Mouse (Mus musculus): ENCODE results near the gene Casq2. TPM values are rescaled to one million over a fixed set of nuclear protein-coding genes. Genes with fewer than 3 reads are reported as not detected.

Gene Casq2
- polyA plus RNA-seq, 1 experiment from 2014 or later, result 13.5 TPM

DNA sequence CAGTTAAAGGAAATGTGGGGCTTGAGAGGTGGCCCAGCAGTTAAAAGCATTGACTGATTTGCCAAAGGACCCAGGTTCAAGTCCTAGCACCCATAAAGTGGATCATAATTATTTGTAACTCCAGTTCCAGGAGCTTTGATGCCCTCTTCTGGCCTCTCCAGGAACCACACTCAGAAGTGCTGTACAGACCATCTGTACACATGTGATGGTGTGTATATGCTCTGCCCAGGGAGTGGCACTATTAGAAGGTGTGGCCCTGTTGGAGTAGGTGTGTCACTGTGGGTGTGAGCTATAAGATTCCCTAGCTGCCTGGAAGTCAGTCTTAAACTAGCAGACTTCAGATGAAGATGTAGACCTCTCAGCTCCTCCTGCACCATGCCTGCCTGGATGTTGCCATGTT, 34.7 kb downstream of the Casq2 start:
- Histone ChIP-seq H3K9me3 (no peaks in the 10 kb centered on the region), H3K27ac (no peak overlapping the region), H3K4me2 (no peak overlapping the region), H3K4me3 (no peak overlapping the region), H3K9ac (no peak overlapping the region), H3K4me1 (no peaks in the 10 kb centered on the region), H3K36me3 (no peaks in the 10 kb centered on the region), H3K27me3 (no peaks in the 10 kb centered on the region)
- ATAC-seq (ENCODE audit: borderline replicate concordance, extremely low read depth, low FRiP score, low TSS enrichment), result no peak

DNA sequence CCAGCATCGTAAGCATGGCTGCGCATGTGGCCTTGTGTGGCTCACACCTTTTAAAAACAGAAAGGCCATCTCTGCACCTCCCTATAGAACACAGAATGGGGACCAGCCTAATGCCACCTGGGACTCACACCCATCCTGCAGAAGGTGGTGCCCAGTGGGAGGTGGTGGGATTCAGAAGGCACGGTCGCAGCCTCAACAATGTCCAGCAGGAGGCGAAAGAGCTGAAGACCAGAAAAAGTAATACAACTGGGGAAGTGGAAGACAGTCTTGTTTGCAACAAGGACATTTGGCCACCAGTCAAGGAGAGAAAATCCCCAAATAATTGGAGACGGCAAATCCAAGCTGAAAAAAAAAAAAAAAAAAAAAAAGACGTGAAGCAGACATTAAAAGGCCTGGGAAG, 35.8 kb downstream of the Casq2 start:
- Histone ChIP-seq H3K9ac (no peak overlapping the region), H3K36me3 (no peaks in the 10 kb centered on the region), H3K4me3 (no peak overlapping the region), H3K27ac (no peak overlapping the region), H3K4me2 (no peak overlapping the region), H3K4me1 (no peaks in the 10 kb centered on the region), H3K27me3 (no peaks in the 10 kb centered on the region), H3K9me3 (no peaks in the 10 kb centered on the region)
- WGBS, result 72% methylated on average over 7 of the region's 7 CpGs
- ATAC-seq (ENCODE audit: borderline replicate concordance, extremely low read depth, low FRiP score, low TSS enrichment), result no peak

DNA sequence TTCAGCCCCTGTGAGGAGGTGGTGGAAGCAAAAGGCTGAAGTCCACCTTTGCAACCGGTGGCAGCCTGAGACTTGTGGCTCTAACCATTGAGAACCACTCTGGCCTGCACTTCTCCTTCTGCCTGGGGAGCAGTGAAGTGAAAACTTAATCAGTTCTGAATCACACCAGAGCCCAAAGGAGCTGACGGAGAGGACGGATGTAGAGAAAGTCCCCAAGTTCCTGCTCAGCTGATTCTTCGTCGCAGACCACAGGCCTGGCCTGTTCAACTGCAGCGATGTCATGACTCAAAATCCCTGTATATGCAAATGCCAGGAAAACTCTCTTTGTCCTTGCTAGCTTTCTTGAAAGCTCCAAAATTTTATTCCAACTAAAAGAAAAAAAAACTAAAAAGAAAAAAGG, 37.4 kb downstream of the Casq2 start:
- H3K4me3 ChIP-seq, result no peak overlapping the region

DNA sequence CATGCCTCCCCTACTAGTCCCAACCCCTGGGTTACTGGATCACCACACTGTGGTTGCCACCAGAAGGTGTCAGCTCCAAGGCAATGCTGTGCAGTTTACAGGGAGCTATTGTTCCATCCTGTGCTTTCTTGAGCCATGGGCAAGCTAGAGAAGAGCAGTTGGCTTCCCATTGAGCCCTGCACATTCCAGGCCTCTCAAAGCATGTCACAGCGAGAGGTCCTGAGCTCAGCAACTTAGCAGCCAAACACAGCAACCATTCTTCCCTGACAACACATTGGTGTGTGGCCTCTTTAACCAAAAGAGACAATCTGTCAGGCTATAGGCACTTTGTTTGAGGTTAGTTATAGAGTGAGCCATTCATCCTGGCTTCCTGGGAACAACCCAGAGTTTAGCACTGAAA, 39.3 kb downstream of the Casq2 start:
- WGBS, result 39% methylated on average over 1 of the region's 1 CpGs
- H3K27me3 ChIP-seq, result no peaks in the 10 kb centered on the region
- no peaks in the 10 kb centered on the region for H3K9me3 ChIP-seq
- no peak for ATAC-seq (ENCODE audit: borderline replicate concordance, extremely low read depth, low FRiP score, low TSS enrichment)
- H3K36me3 ChIP-seq, result no peaks in the 10 kb centered on the region
- H3K27ac ChIP-seq, result no peak overlapping the region
- no peak overlapping the region for H3K4me2 ChIP-seq
- no peak overlapping the region for H3K4me3 ChIP-seq
- H3K4me1 ChIP-seq, result no peaks in the 10 kb centered on the region; the same call in 1 of the 2 replicates
- no peak overlapping the region for H3K9ac ChIP-seq

More for the DNA sequence above, 37.4 kb downstream of the Casq2 start:
- no peak overlapping the region for H3K27ac ChIP-seq
- H3K9me3 ChIP-seq, result no peaks in the 10 kb centered on the region
- no peaks in the 10 kb centered on the region for H3K27me3 ChIP-seq
- 78% methylated on average over 6 of the region's 6 CpGs for WGBS
- no peak for ATAC-seq (ENCODE audit: borderline replicate concordance, extremely low read depth, low FRiP score, low TSS enrichment)
- no peak overlapping the region for H3K4me2 ChIP-seq
- no peaks in the 10 kb centered on the region for H3K4me1 ChIP-seq
- H3K9ac ChIP-seq, result no peak overlapping the region
- no peaks in the 10 kb centered on the region for H3K36me3 ChIP-seq

DNA sequence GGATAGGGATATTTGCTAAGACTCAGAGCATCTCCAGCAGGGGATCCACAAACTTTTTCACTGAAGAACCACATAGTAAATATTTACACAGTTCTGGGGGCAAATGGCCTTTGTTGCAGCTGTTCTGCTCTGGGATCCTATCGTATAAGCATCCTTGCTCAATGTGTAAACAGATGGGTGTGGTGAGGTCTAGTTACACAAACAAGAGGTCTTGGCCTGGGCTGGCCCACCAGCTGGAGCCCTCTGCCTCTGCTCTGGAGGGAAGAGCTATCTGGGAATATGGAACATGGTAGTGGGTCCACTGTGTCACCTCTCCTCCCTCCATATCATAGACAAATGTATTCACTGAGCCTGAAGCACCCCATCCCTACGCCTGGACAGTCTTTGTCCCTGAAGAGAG, 40.9 kb downstream of the Casq2 start:
- Histone ChIP-seq H3K9ac (no peak overlapping the region), H3K4me2 (no peak overlapping the region), H3K36me3 (no peaks in the 10 kb centered on the region), H3K4me1 (peaks cover 2% of the 10 kb centered on the region; the same call in 1 of the 2 replicates), H3K9me3 (no peaks in the 10 kb centered on the region), H3K27me3 (no peaks in the 10 kb centered on the region), H3K27ac (no peak overlapping the region), H3K4me3 (no peak overlapping the region)
- 52% methylated on average over 2 of the region's 2 CpGs for WGBS
- ATAC-seq (ENCODE audit: borderline replicate concordance, extremely low read depth, low FRiP score, low TSS enrichment), result no peak

DNA sequence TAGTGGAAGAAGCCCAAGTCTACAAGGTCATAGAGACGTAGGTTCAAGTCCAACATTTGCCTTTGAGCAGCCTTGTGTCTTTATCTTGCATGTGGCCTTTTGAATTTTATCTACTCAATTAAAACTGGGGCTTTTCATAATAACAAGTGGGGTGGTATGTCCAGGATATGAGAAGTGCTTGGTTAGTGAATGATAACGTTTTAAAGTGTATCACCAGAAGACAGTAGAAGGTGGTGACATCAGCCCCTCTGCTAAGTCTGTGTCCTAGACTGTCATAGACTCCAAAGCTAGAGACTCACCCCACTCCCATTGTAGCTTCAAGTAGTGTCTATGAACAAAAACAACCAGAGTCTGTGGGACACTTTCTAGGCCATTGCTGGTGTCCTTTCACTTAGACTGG, 42.0 kb downstream of the Casq2 start:
- 93% methylated on average over 2 of the region's 2 CpGs for WGBS
- Histone ChIP-seq H3K9ac (no peak overlapping the region), H3K9me3 (no peaks in the 10 kb centered on the region), H3K4me2 (no peak overlapping the region), H3K4me1 (peaks cover 5% of the 10 kb centered on the region; the same call in 1 of the 2 replicates), H3K36me3 (no peaks in the 10 kb centered on the region), H3K27me3 (no peaks in the 10 kb centered on the region), H3K27ac (no peak overlapping the region), H3K4me3 (no peak overlapping the region)
- ATAC-seq (ENCODE audit: borderline replicate concordance, extremely low read depth, low FRiP score, low TSS enrichment), result no peak

DNA sequence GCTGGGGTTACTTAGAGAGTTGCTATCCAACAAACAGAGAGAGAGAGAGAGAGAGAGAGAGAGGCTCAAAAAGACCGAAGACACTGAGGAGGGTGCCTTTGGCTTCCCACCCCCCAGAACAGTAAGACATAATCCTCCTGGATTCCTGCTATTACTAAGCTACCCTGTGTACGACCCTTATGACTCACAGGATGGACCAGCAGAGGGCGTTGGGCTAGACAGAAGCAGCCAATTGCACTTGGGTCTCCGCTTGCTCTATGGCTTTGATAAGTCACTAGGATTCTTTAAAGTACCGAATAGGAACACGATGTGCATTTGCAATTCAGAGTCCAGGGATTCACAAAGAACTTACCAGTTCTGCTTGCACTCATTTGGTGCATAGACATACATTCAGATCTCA, 44.3 kb downstream of the Casq2 start:
- Histone ChIP-seq H3K27ac (no peak overlapping the region), H3K9me3 (no peaks in the 10 kb centered on the region), H3K4me3 (no peak overlapping the region), H3K36me3 (no peaks in the 10 kb centered on the region), H3K4me1 (peaks cover 10% of the 10 kb centered on the region), H3K27me3 (no peaks in the 10 kb centered on the region), H3K4me2 (no peak overlapping the region), H3K9ac (no peak overlapping the region)
- whole genome bisulfite sequencing, result 70% methylated on average over 6 of the region's 6 CpGs
- no peak for ATAC-seq (ENCODE audit: borderline replicate concordance, extremely low read depth, low FRiP score, low TSS enrichment)

DNA sequence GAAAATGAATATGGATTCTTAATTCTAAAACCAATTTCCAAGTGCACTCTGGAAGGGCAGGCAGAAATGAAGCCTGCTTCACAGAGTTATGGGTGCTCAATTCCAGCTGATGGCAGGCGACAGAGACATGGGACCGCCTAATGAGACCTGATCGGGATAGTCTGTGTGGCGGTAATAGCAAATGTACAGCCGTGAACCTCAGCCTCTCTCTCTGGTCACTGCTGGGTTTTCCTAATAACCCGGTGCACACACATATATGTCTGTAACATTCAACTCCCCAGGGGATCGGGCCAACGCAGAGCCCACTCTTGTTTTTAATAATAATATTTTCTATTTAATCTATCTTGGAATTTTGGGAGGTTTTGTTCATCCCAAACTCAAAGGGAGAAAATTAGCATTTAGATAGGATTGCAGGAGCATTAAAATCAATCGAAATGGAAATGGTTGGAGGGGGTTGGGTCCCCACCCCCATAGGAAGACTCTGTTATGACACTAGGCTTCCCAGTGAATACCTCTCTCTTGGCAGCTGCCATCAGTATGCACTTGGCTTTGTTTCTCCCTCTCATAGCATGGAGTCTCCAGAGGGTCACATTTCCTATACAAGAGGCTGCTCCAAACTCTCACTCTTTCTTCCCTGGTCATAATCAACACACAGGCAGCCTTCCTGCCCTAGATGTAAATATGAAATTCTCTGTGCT, 45.6 kb downstream of the Casq2 start:
- no peak overlapping the region for H3K4me3 ChIP-seq
- H3K9me3 ChIP-seq, result no peaks in the 10 kb centered on the region
- no peak for ATAC-seq (ENCODE audit: borderline replicate concordance, extremely low read depth, low FRiP score, low TSS enrichment)
- H3K9ac ChIP-seq, result no peak overlapping the region
- no peak overlapping the region for H3K27ac ChIP-seq
- no peaks in the 10 kb centered on the region for H3K36me3 ChIP-seq
- H3K4me1 ChIP-seq, result peaks cover 22% of the 10 kb centered on the region
- H3K27me3 ChIP-seq, result no peaks in the 10 kb centered on the region
- WGBS, result 87% methylated on average over 9 of the region's 9 CpGs
- no peak overlapping the region for H3K4me2 ChIP-seq

DNA sequence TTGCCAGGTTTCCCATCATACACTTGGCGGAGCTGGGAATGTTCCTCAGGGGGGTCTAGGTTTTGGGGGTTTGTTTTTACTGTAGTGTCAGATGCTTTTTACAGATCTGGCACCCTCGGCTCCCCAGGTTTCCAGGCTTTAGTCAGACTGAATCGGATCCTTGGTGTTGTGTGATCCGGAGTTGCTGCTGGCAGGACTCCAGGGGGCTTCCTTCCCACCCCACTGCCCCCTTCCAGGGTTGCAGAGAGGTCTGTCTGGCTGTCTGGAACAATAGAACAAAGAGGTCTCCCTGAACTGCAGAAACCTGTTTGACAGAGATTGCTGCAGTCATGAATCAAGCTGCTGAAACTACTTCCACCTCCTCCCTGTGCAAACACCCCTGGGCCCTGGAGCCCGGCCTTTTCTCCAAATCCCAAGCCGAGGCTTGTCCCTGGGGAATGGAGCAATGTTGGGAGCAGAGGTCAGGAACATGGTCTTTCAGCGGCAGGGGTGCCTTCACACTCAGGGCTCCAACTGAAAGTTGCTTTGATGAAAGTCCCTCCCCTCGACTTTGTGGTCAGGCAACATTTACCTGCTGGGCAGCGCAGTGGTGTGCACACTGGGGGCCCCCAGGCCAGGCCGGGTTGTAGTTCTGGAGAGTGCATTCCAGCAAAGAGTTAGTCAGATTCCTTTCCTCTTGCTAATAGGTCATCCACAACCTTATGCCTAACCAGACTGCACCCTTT, 49.3 kb downstream of the Casq2 start:
- Histone ChIP-seq H3K4me2 (peak overlapping the region; percentile 29; the same call in 1 of the 2 replicates), H3K27ac (peak overlapping the region; percentile 92), H3K27me3 (no peaks in the 10 kb centered on the region), H3K4me1 (peaks cover 25% of the 10 kb centered on the region), H3K9me3 (no peaks in the 10 kb centered on the region), H3K36me3 (no peaks in the 10 kb centered on the region), H3K4me3 (no peak overlapping the region), H3K9ac (no peak overlapping the region)
- peak; percentile 69 for ATAC-seq (ENCODE audit: borderline replicate concordance, extremely low read depth, low FRiP score, low TSS enrichment)
- 14% methylated on average over 10 of the region's 10 CpGs for whole genome bisulfite sequencing

DNA sequence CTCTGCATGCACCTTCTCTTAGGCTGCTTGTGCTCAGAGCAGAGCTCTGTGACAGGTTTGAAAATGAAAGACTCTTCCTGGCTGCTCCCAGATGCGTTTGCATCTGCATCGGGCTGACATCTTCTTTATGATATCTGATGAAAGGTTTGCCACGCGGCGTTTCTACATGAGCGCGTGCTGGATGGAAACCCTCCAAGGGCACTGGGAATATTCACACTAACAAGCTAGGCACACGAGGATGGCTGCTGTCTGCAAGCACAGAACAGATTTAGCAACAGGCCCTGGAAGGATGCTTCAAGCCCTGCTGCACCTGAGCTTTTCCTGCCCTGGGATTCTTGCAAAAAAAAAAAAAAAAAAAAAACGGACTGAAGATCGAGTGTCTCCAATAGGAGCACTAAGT, 50.9 kb downstream of the Casq2 start:
- WGBS, result 58% methylated on average over 10 of the region's 10 CpGs
- no peak for ATAC-seq (ENCODE audit: borderline replicate concordance, extremely low read depth, low FRiP score, low TSS enrichment)
- Histone ChIP-seq H3K36me3 (no peaks in the 10 kb centered on the region), H3K9me3 (no peaks in the 10 kb centered on the region), H3K9ac (no peak overlapping the region), H3K4me3 (no peak overlapping the region), H3K4me2 (no peak overlapping the region), H3K27me3 (no peaks in the 10 kb centered on the region), H3K4me1 (peaks cover 23% of the 10 kb centered on the region), H3K27ac (peak overlapping the region; percentile 92; the same call in 1 of the 2 replicates)

DNA sequence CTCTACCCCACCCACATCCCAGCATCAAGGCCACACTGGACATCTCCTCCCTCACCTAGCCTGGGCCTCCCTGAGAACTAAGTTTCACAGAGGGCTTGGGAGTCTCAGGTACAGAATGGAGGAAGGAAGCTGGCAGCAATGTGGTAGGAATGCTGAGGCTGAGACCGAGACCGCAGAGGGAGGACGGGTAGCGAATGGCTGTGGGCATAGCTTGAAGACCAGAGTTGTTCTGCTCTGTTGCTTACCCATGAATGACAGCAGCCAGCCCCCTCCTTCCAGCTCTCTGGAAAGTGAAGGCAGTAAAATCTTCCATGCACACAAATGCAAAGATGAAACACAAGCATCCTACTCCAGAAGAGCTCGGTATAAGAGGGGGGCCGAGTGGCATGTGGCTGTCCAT, 52.7 kb downstream of the Casq2 start:
- Histone ChIP-seq H3K27me3 (no peaks in the 10 kb centered on the region), H3K27ac (no peak overlapping the region), H3K4me2 (no peak overlapping the region), H3K36me3 (no peaks in the 10 kb centered on the region), H3K4me3 (no peak overlapping the region), H3K9ac (no peak overlapping the region), H3K9me3 (no peaks in the 10 kb centered on the region), H3K4me1 (peaks cover 21% of the 10 kb centered on the region)
- no peak for ATAC-seq (ENCODE audit: borderline replicate concordance, extremely low read depth, low FRiP score, low TSS enrichment)
- 82% methylated on average over 6 of the region's 6 CpGs for WGBS

DNA sequence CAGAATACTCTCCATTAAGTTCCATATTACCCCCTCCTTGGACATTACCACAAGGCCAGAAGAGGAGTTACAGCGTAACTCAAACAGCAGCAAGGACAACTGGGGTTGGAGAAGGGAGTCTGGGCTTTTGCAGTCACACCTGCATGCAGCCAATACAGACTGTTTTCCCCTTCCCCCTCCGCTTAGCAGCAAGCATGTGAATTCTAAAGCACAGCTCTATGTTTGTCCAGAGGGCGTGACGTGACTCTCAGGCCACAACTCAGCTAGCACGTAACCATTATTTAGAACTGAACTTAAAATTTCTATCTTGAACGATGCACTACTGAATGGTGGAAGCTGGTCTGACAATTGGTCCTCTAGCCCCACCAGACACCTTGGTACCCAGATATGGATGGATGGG, 54.4 kb downstream of the Casq2 start:
- no peak overlapping the region for H3K27ac ChIP-seq
- 62% methylated on average over 6 of the region's 6 CpGs for WGBS
- no peak overlapping the region for H3K4me2 ChIP-seq
- no peaks in the 10 kb centered on the region for H3K36me3 ChIP-seq
- H3K4me3 ChIP-seq, result no peak overlapping the region
- H3K4me1 ChIP-seq, result peaks cover 14% of the 10 kb centered on the region
- H3K9me3 ChIP-seq, result no peaks in the 10 kb centered on the region
- no peaks in the 10 kb centered on the region; the same call in 1 of the 2 replicates for H3K27me3 ChIP-seq
- no peak overlapping the region for H3K9ac ChIP-seq
- no peak for ATAC-seq (ENCODE audit: borderline replicate concordance, extremely low read depth, low FRiP score, low TSS enrichment)
